Mouse (Mus musculus) thymus, postnatal 4 days (tissue): ENCODE measurements around the gene Kdelr3.

Source experiments
- DNase-seq: peaks from one replicate; pipeline ENCODE4 v3.0.0; 2021

Gene Kdelr3

DNA sequence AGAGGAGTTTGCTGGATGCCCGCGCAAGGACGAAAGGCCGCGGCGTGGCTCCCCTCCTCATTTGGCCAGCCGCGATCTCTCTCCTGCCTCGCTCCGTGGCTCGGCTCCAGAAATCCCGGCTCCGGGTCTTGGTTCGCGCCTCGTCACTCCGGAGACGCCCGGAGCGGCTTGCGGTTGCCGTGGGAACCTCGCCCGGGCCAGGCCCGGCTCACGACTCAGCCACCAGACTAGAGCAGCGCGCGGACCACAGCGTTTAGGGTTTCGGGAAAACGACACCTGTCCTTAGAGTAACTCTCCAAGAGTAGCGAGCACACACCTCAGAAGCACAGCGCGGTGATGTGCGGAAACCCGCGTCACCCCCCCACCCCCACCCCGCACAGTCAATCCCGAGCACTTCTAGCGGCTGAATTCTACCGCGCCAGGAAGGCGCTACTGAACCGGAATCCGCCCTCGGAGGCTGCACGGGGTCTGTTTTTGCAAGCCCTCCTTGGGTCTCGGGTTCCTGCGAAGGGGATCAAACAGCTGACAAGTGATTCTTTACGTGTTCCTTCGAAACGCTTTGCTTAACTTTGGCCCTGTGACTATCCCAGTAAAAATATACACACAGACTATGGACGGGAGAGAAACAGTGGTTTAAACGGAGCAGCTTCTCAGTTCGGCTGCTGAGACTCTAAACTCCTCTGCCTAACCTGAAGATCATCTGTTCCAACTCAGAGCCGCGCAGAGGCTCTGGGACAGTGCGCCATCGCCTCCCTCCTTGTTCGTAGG is 4.5 kb upstream of the Kdelr3 start:
- DNase-seq = peak; percentile 76

DNA sequence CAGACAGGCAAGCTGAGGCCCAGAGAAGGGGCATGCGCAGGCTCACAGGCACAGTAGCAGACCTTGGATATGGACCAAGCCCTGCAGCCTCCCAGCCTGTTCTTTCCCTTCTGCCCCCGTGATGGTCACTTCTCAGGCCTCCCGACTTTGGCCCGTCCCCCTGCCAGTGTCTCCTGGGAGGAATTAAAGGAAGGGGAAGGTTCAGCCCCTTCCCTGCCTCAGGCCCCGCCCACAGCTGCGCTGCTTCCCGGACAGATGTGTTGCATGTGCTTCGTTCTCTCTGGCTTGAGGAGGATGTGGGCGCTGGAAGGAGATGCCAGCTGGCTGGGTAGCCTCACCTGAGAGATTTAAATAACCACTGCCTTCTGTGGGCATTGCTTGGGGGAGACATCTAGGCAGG is 2.3 kb upstream of the Kdelr3 start:
- peak; percentile 57 for DNase-seq

DNA sequence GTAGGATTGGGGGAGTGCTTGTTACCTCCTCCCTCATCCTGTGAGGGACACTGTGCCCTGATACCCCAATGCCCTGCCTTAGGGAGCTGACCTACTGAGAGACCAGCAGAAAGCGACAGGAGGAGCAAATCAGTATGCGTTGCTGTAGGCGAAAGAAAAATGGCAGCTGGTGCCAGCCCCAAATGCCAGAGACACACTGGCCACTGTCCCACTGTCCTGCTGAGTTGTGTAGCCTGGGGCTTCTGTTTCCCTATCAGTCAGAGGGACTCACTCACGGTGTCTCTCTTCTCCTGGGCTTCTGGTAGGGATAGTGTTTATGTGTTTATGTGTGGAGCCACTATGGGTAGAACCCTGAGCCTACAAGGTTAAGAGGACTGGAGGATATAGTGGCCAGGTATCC is 1.5 kb downstream of the Kdelr3 start:
- peak; percentile 5 for DNase-seq

DNA sequence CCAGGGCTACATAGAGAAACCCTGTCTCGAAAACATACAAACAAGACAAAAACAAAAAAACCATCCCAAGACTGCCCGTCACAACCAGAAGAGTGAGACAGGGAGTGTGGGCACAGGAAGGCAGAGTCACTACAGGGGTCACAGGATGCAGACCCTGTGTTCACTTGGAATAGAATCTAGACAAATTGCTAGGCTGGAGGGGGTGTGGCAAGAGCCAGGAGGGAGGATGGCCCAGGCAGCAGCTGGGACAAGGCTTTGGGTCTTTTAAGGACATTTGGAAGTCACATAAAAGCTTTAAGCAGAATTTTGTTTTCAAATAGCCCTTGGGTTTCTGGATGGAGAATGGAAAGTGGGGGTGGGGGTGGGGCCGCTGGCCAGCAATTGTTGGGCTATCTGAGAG is 2.4 kb downstream of the Kdelr3 start:
- DNase-seq = no peak

DNA sequence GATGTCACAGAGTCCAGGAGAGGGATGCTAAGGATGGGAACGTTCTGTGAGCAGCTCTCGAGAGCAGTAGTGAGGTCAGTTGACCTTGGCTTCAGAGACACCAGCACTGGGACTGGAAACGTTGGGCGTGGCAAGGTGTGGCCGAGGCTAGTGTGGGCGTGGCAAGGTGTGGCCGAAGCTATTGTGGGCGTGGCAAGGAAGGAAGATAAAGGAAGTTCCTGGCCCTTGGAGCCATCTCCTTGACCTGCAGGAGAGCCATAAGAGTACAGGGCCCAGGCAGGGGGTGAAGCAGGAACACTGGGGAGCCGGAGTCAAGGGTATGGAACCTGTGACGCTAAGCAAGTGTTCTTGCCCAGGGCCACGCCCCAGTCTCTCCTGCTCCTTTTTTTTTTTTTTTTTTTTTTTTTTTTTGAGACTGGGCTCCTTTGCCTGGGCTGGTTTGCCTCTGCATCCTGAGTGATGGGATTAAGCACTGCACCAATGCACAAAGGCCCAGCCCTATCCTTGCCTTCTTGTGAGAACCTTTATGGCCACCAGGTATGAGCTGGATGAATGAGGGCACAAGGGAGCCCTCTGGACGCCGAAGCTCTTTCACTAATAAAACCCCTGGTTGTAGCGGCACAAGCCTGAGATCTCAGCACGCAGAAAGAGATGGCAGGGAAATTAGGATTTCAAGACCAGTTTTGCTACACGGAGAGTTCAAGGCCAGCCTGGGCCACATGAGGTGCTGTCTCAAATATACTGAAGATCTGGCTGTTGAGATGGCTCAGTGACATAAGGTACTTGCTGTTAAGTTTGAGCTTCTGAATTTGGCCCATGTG is 3.4 kb downstream of the Kdelr3 start:
- no peak for DNase-seq

DNA sequence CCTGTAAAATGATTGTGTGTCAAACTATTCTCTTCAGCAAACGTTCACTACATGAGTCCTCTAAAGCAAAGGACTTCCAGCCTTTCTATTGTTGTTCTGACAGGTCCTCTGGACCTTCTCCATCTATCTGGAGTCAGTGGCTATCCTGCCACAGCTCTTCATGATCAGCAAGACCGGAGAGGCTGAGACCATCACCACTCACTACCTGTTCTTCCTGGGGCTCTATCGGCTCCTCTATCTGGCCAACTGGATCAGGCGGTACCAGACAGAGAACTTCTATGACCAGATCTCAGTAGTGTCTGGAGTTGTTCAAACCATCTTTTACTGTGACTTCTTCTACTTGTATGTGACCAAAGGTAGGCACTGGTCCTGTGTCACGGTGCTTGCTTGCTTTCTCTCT is 9.4 kb downstream of the Kdelr3 start:
- DNase-seq = peak; percentile 4

DNA sequence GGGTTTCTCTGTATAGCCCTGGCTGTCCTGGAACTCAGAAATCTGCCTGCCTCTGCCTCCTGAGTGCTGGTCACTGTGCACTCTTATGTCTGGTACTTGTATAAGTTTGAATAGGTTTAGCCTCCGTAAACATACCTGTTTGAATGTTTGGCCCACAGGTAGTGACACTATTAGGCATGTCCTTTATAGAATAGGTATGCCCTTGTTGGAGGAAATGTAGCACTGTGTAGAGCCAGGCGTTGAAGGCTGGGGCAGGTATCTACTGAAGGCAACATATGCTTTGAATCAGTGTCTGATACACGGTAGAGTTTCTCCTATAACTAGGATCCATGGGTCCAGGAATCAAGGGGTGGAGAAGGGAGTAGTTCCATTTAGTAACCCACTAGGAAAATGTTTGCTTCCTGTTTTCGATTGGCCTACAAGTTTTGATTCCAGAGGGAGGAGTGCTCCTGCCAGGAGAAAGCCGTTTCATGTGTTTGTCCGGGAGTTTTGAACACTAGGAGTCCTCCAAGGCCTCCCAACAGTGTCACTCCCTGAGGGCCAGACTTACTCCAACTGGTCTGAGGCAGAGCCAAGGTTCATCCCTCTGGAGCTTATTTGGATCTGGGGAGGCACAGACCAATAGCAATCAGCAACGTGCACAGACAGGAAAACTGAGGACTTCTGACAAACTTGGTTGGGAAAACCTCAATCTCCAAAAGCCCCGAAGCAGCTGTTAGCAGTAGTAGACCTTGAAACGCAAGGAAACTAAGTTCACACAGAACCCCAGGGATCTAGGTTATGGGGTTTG is 10.0 kb downstream of the Kdelr3 start:
- peak; percentile 11 for DNase-seq

DNA sequence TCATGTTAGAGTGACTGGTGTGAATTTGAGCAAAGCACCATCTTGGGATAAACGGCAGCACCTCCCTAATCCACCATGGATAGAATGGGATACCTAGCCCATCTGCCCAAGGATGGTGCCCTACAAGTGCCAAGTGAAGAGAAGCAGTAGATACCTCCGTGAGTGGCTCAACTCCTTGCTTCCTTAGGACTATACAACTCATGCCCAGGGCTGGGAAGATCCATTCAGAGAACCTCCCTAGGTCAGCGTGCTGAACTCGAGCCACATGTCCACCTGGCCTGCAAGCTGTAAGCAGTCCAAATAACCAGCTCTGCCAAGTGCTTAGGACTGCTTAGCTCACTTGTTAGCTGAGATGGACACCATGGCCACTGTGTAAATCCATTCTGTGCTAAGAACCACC is 11.0 kb downstream of the Kdelr3 start:
- no peak for DNase-seq

DNA sequence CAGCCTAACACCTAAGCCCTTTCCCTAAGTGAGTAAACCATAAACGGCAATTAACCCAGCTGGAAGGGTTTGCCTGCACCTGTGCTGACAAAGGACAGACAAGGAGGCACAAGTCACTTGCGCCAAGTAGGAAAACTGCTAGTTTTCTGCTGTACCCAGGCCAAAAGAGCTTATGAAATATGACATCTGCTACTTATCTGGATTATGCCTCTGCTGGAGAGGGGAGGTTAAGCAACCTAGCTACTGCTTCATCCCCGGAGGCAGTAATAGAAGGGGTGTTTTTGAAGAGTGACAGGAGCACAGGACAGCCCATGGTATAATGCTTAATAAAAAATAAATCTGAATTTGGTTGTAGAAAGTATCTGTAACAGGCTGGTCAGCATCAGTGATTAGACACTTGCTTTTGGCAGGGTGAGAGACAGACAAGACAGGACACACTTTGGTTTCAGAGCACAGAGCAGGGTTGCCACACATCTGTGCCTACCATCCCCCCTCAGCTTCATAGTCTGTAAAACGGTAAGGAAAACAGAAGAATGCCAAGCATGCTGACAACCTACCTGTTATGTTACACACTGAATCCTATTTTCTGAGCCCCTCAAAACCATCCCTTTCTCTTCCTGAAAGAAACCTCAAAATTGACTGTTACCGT is 11.9 kb downstream of the Kdelr3 start:
- peak; percentile 8 for DNase-seq

DNA sequence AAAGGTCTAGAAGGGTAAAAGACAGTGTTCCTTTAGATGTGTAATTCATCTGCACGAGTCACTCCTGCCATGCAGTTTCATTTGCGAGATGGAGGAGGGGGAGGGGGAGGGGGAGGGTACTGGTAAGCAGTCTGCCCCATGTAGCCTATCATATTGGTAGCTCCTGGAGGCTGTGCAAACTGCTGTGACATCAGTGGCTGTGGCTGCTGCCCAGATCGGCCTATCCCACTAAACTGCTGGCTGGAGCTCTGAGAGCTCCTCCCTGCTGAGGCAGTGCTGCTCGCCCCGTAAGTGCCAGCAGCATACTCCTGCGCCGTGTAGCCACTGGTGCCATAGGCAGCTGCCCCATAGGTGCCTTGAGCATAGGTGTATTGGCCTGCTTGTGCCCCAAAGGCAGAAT is 13.7 kb downstream of the Kdelr3 start:
- DNase-seq = no peak

DNA sequence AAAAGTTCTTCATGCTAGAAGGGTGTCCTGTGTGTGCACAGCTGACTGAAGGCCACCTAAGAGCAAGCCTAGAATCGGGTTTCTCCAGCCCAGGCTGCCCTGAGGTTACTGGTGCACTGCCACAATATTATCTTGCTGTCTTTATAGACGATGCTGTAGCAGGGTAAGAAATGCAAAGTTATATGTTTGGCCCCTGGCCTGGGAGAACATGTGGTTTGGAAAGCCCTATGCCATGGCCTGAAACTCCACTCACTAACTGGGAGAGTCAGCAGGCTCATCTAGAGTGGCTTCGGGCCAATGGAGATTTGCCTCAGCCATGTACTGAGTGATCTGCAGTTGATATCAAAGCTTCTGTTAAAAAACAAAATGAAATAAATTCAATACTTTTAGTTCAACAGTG is 17.6 kb downstream of the Kdelr3 start:
- no peak for DNase-seq

DNA sequence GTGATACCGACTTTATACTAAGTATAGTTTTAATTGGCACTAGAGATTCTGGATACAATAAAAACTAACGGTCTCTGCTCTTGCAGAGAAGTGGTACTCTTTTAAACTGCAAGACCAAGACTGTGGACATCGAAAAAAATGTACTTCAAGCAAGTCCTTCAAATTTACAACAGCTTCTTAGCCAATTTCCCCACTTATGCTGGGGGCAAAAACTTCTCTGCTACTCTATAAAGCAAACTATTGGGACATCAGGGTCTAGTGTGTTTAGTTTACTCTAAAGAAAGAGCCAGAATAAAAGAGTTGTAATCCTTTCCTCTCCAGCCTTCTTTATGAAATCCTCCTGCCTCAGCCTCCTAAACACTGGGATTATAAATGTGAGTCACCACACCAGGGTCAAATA is 27.8 kb downstream of the Kdelr3 start:
- no peak for DNase-seq

DNA sequence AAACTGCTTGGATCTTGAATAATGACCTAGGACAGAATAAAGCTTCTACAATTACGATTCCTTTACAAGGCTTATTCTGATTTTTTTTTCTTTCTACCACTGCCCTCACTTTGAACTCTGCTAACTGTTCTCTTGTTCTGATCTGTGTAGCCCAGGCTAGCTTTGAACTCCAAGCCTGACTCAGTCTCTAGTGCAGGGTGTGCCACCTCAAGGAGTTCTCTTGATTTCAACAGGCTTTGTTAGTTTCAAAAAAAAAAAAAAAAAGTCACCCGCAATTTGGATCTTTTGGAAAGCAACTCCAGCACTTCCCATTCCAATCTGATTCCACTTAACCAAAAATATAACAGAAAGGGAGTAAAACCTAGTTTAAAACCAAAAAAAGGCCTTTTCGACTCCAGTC is 29.3 kb downstream of the Kdelr3 start:
- no peak for DNase-seq

DNA sequence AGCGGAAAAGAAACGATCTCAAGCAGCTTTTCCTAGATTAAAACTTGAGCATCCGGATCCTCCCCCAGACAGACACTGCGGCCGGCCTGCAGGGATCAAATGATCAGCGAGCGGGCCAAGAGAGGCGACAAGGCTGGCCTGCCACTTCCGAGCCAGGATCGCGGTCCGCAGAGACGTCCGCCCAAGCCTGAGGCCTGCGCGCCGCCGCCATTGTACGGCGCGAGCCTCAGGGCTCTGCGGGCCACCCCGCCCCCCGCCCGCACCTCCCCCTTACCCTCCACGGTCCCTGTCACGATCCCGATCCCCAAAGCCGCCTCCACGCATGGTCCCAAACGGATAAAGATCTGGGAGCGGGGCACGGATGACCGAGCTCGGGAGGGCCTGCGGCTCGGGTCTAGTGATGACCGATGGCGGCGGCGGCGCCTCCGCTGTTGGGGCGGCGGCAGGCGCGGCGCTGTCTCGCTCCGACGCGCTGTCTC is 29.7 kb downstream of the Kdelr3 start:
- DNase-seq = no peak

DNA sequence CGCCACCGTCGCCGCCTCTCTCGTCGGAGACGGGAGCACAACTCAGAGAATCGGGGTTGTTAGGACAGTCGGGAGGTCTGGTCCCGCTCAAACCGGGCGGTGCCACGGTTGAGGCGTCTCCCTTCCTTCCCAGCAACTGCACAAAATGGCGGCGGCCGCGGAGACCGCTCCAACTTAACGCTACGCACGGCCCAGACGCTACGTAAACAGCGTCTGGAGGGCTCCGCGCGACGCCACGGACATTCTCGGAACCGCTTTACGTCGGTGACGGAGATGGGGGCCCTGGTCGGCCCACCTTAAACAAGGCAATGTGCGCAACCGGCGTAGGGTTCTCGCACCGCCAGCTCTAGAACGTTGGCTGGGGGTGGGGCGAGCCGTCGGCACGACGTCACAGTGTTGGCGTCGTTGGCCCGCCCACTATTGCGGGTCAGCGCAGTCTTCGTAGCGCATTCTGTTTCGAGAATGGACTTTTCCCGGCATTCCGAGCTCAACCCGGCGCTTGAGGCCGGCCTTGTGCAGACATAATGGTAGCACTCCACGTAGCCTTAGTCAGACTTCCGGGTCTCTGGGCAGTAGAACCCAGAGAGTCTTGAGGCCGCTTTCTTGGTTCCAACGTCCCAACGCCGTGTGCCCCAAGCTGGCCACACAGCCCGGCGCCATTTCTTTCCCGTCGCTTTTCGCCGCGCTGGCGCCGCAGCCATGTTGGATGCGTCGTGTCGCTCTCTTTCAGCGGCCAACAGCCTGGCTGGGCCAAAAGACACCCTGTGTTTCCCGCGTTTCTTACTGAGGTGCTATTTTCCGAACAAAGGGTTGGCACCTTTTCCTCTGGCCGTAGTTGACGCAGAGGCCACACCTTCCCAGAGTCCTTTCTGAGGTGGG is 30.4 kb downstream of the Kdelr3 start, which contains the start of gene Ddx17:
TSS of gene Ddx17 (minus strand) at position 332 of the 879 bp plus-strand sequence.
- peak; percentile 99 for DNase-seq

DNA sequence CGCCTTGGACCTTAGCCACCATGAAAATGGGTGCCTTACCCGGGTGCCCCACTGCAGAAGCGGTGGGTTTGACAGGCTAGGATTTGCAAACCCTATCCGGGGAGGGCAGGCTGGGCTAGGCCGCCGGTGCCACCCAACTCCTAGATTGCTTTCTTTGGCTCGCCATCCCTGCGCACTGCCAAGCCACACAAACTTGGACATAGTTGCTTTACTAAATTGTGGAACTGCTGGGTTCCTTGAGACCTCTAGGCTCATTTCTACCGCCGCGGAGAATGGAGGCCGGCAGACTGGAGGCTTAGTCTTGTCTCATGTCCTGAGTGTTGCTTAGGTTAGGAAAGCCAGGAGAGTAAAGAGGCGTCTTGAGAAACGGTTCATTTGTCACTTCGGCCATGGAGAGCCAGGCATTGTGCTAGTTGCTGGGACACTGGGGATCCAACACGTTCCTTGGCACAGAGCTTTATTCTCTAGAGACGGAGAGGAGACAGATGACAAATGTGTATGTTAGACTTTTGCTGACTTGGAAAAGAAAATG is 31.1 kb downstream of the Kdelr3 start:
- no peak for DNase-seq

DNA sequence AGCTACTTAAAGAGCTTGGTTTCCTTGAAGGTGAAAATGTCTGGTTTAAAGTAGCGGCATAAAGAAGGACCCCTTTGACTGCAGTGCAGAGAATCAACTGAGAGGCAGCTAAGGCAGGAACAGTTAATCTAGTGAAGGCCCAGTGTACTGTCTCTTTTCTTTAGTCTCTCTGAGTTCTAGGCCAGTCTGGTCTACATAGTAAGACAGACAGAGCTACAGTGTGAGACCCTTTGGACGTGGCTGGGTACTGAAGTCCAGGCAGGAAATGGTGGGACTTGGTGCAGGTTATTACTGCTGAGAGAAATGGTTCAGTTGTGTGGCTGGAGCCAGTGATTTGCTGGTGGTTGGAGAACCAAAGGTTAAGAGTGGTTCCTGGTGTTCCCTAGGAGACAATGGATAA is 32.0 kb downstream of the Kdelr3 start:
- DNase-seq = no peak

DNA sequence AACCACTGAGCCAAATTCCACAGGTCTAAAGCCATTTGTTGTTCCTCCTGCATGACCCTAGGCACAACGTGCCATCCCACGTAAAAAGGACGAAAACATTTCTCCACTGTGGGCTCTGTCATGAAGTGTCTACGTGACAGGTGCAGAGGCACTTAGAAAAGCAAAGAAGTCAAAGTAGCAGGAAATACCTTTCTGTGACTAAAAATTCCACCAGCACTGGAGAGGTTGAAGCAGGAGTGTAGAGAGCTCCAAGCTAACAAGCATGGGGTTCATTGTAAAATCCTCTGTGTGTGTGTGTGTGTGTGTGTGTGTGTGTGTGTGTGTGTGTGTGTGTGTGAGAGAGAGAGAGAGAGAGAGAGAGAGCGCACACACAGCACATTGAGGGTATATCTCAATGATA is 36.4 kb downstream of the Kdelr3 start:
- no peak for DNase-seq

DNA sequence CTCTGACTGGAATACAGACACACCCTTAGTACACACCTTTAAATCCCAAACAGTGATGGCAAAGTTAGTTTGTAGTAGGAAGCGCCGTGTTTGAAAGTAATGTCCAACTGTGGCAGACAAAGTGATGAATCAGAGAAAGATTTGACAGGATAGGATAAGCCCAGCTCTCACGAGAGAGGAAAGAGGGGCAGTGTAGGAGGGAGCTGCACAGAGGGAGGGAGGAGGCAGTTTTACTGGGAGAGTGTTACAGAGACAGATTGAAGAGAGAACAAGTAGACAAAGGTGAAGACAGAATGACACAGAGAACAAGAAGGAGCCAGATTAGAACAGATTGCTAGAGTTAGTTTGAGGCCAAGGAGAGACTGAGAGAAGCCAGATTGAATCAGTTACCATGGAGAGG is 43.4 kb downstream of the Kdelr3 start:
- no peak for DNase-seq

DNA sequence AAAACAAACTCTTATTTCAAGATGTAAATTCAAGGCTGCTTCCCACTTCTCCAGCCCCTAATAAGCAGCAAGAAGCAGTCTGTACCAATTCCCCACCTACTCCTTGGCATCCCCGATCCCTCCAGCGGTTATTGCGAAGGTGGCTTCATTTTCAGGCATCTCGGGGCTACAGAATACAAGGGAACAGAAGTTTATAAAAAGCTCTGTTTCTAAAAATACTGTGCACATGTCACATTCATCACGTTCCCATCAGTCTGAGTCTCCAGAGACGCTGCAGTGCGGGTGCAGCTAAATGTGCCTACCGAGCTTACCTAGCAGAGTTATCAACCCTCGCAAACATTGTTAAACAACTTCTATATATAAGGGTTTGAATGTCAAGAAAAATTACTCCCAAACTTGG is 46.2 kb downstream of the Kdelr3 start:
- DNase-seq = no peak

DNA sequence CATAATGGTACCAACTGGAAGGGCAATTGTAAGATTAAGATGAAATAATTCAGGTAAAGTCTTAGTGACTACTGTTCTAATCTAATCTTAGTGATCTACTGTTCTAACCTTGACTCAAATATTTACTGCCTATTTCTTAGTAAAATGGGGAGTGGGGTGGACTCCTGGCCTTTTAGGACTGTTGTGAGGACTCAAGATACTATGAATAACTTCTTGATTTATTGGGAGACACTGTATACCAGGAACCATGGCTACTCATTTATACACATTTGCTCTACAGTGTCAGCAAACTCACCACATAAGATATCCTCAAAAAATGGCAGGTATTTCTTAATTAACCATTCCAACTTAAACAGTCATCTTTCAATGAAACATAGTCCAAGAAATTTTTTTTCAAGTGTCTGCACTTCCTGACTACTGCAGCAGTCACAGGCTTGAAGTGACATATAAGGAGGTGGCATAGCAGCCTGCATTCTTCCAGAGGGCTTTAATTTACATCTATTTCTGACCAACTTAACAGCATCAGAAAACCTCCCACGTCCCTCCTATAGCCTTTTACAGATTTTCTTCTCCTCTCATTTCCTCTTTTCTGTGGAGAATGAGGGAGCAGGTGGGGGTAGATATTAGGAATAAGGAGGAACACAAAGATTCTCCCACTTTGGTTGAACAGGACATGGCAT is 59.5 kb downstream of the Kdelr3 start:
- no peak for DNase-seq
